Mouse (Mus musculus) ovary, adult 2 months (tissue): ENCODE measurements around the gene Alox12e. TPM values are rescaled to one million over a fixed set of nuclear protein-coding genes. Genes with fewer than 3 reads are reported as not detected.

ENCODE experiments used
- polyA plus RNA-seq: library from polyadenylated mRNA; depleted of rRNA; stranded (reverse); fragments of >200 nt; gene quantifications from 2 replicates; pipeline ENCODE4 v1.2.3, GENCODE M21; 2012; rRNA removed

Alox12e gene
- 15.1 and 21.8 TPM in 2 replicates for polyA plus RNA-seq

GRCm38 (mm10) chr11:70322528-70322927, at the start of gene Alox12e:
Gene Alox12e (minus strand): TSS chr11:70322628.

GRCm38 (mm10) chr11:70351868-70352267, 29.4 kb upstream of the Alox12e start, which contains the start of gene Alox15:
Gene Alox15 (minus strand): TSS chr11:70352031.

Other genes with a start within 250 kb of the Alox12e start
- 2.4 and 2.6 TPM in 2 replicates for gene Asgr2, start 230.0 kb downstream of the Alox12e start, polyA plus RNA-seq
- gene Mgl2, start 192.3 kb downstream of the Alox12e start, polyA plus RNA-seq: 6.0 and 6.3 TPM in 2 replicates
- 6.2 and 8.4 TPM in 2 replicates for gene Clec10a, start 166.4 kb downstream of the Alox12e start, polyA plus RNA-seq
- 33.1 and 52.2 TPM in 2 replicates for gene Slc16a11, start 109.9 kb downstream of the Alox12e start, polyA plus RNA-seq
- 13.6 and 14.5 TPM in 2 replicates for gene Slc16a13, start 101.6 kb downstream of the Alox12e start, polyA plus RNA-seq
- gene Bcl6b, start 92.8 kb downstream of the Alox12e start, polyA plus RNA-seq: 7.9 and 11.3 TPM in 2 replicates
- 74.4 and 91.7 TPM in 2 replicates for gene 0610010K14Rik, start 84.7 kb downstream of the Alox12e start, polyA plus RNA-seq
- gene Gm21988, start 82.8 kb downstream of the Alox12e start, polyA plus RNA-seq: 7.1 and 9.5 TPM in 2 replicates
- gene Rnasek, start 82.8 kb downstream of the Alox12e start, polyA plus RNA-seq: 168 and 203 TPM in 2 replicates
- gene Alox12, start 67.3 kb downstream of the Alox12e start, polyA plus RNA-seq: 6.0 and 6.8 TPM in 2 replicates
- gene Alox15, start 29.4 kb upstream of the Alox12e start, polyA plus RNA-seq: 24.3 and 28.5 TPM in 2 replicates
- gene Pelp1, start 87.4 kb upstream of the Alox12e start, polyA plus RNA-seq: 32.7 and 36.4 TPM in 2 replicates
- gene Arrb2, start 110.0 kb upstream of the Alox12e start, polyA plus RNA-seq: 35.9 and 49.5 TPM in 2 replicates
- gene Med11, start 129.3 kb upstream of the Alox12e start, polyA plus RNA-seq: 21.2 and 24.3 TPM in 2 replicates
- gene Zmynd15, start 136.8 kb upstream of the Alox12e start, polyA plus RNA-seq: 8.7 and 9.5 TPM in 2 replicates
- gene Cxcl16, start 137.4 kb upstream of the Alox12e start, polyA plus RNA-seq: 37.7 and 41.1 TPM in 2 replicates
- 2.7 and 3.7 TPM in 2 replicates for gene Tm4sf5, start 182.6 kb upstream of the Alox12e start, polyA plus RNA-seq
- 0.50 TPM in 1 of 2 replicates, not detected in the other for gene Vmo1, start 192.0 kb upstream of the Alox12e start, polyA plus RNA-seq
- gene Gltpd2, start 196.6 kb upstream of the Alox12e start, polyA plus RNA-seq: 0.94 and 1.0 TPM in 2 replicates
- 320 and 440 TPM in 2 replicates for gene Psmb6, start 202.7 kb upstream of the Alox12e start, polyA plus RNA-seq
- not detected in 2 replicates for gene Gm40193, start 210.3 kb upstream of the Alox12e start, polyA plus RNA-seq
- 31.2 and 31.9 TPM in 2 replicates for gene Pld2, start 217.4 kb upstream of the Alox12e start, polyA plus RNA-seq
- 111 and 120 TPM in 2 replicates for gene Mink1, start 240.3 kb upstream of the Alox12e start, polyA plus RNA-seq